Mouse (Mus musculus) megakaryocyte, embryonic 14.5 days (primary cell): Measurements from ENCODE around the gene Pmel.

Experiments
- FLI1 ChIP-seq: IDR thresholded peaks from 2 replicates; pipeline ENCODE4 v1.6.1; 2012; ENCODE audit warnings: low read length, inconsistent platforms, mixed read lengths
- GATA1 ChIP-seq: IDR thresholded peaks from 3 replicates; pipeline ENCODE4 v1.6.1; 2012; ENCODE audit warnings: mixed read lengths, low read length, inconsistent platforms, borderline replicate concordance

- TF ChIP-seq GATA1 (no peak), FLI1 (no peak)
Measured at GRCm38 (mm10) chr10:128656731-128657130, 47.3 kb upstream of the Pmel start.
